Mouse (Mus musculus) lung, adult 2 months (tissue): Measurements from ENCODE around the gene Tprg.

Experiments
- CTCF ChIP-seq: fragments of 200-500 bp; IDR thresholded peaks from 2 replicates; pipeline ENCODE4 v1.5.1; 2011; ENCODE audit warnings: mild to moderate bottlenecking, low read length, control low read depth; ENCODE audit not compliant: insufficient read depth
- POLR2A ChIP-seq: fragments of 200-500 bp; IDR thresholded peaks from 2 replicates; pipeline ENCODE4 v1.6.1; 2011; ENCODE audit warnings: low read depth, mild to moderate bottlenecking, control low read depth, low read length, borderline replicate concordance; ENCODE audit errors: extremely low read depth

DNA sequence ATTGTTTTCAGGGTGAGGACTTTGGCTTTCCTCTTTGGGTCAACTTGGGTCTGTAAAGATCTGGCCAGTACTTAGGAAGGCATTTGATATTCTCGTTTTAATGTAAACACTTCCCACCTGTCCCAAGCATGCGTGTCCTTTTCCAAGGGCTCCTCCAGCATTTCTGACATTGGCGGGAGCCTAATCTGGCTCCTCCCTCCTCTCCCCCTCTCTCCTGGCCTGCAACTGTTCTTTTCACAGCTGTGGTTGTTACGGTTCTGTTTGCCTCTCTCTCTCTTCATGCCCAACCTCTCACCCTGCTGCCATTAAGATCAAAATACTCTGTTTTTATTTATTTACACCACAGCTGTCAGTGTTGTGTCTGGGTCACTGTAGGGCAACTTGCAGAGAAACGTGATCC, 182.0 kb downstream of the Tprg start:
- TF ChIP-seq CTCF (no peak), POLR2A (no peak)
